Mouse (Mus musculus) heart, postnatal 36 days (tissue): ENCODE data around the gene B4galt3. TPM values are rescaled to one million over a fixed set of nuclear protein-coding genes. Genes with fewer than 3 reads are reported as not detected.
"Not testable (repeated sequence)": the region's sequence is repeated elsewhere in the genome, so short reads cannot be mapped to it uniquely, and the experiment has no call there.

Experiments used
- DNase-seq, 2 experiments: peaks; one replicate each; pipeline ENCODE4 v3.0.0; 2021 to 2022
- intact Hi-C: fragments of 180-260 bp; cut with DNase I; formaldehyde crosslinking; loops from one replicate; pipeline ENCODE4 v1.15.1; 2025
- total RNA-seq, 2 experiments: library from RNA; stranded (reverse); gene quantifications; 2 replicates each; pipeline ENCODE4 v1.2.3; 2021

Gene B4galt3
- total RNA-seq, 2 experiments from 2014 or later, result 14.5 to 19.7 TPM

DNA sequence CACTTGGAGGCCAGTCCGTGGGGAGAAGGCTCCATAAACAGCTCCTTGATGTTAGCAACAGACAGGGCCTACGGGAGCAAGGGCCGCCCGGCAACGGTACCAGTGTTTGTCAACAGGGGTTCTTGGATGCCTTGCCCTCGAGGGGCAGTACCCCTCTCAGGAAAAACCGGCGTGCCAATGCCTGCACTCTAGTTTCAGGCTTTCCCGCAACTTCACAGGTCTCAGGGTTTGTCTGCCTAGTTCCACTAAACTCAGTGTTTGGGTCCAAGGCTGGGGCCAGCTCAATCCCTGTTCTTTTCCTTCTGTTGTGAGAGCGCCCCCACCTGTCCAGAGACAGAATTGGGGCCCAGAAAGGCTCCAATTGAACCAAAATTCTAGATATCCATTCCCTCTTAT lies 11.4 kb downstream of the B4galt3 start:
- intact Hi-C loops, result loop anchor here (5.0 kb wide), 1 partner anchor 164 kb away; no protein-coding TSS in a partner anchor
- peak in 1 of 2 experiments; percentile 89 for DNase-seq

DNA sequence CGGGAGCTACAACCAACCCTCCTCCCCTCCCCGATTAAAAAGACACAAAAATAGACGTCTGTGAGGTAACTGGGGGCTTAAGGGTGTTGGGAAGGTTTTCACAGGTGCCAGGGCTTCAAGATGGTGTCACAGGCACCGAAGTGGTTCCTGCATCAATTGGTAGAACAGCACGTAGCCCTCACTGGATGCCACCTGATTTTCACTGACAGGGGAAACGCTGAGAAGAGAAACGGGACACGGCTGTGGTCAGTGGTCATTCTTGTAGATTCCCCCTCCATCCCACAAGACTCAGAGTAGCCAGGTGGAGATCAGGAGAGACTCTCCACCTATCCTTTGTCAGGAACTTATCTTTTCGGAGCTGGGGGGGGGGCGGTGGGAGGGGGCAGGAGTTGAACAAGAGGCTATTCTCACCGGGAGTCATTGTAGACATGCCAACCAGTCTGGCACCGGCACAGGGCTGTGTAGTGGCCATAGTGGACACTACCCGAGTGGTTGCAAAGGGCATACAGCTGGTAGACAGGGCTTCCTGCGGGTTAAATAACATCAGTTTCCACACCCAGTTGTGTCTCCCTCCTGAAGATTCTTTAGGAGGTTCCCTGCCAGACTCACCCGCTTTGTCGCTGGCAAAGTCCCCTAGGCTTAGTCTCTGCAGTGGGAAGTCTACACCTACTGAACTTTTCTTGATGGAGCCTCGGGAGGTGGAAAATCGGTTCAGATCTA lies 12.1 kb downstream of the B4galt3 start:
- intact Hi-C loops, result loop anchor here (5.0 kb wide), 1 partner anchor 165 kb away; no protein-coding TSS in a partner anchor
- DNase-seq, result peak in 1 of 2 experiments; percentile 8

DNA sequence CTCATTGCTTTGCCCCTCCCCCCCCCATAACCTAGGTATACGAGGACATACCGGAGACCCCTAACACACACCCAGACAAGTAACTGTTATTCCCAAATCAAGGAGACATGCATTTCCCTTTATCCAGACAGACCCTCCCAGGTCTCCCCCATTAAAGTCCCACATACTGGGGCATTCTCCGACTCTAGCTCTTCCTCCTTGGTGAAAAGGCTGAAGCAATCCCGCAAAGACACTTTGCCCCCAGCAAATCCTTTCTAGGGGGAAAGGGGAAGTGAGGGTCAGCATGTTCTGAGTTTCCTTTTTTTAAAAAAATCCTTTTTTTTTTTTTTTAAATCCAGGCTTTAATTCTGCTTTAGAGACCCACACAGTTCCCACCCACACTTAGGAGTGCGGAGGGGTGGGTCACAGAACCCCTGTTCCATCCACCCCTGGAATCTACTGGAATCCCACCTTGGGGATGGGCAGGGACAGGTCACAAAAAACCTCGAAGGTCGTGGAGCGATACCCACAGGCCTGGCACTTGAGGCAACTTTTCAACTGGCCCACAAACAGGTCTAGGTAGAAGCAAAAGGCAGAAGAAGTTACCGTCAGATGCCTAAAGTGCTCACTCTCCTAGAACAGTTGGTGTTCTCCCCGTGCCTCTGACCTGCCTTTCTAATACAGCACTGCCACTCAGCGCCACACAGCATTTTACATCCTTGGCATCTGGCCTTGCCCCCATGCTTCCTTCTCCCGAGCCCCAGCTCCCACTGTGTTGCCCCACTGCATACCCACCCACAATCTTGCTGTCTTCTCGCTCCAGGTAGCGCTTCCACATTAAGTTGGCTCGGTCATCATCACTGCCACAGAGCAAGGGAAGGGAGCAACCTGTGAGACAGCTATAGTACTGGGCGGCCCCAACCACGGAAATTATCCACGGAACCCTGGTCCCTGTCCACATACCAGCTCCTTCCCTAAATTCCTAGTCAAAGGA lies 13.3 kb downstream of the B4galt3 start:
- DNase-seq, result peak in 1 of 2 experiments; percentile 2
- intact Hi-C loops, result loop anchor here (5.0 kb wide), 1 partner anchor 166 kb away; no protein-coding TSS in a partner anchor

DNA sequence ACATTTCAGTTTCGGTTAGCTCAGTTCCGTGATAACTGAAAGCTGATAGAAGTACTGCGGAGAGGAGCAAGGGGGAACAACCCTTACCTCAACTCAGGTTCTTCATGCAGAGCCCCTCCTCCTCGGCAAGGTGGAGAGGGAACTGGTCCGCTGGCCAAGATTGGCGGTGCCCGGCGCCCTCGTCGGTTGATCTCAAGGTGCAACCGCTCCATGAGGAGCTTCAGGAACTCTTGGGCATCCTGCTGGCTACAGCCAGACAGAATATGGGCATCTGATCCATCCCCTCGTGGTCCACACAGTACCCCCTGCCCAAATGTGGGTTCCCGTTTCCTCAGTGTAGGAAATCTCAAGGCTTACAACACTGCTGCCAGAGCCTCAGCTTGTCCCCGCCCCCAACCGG lies 14.4 kb downstream of the B4galt3 start:
- intact Hi-C loops, result loop anchor here (5.0 kb wide), 1 partner anchor 167 kb away; no protein-coding TSS in a partner anchor
- DNase-seq, result peak in 1 of 2 experiments; percentile 2

DNA sequence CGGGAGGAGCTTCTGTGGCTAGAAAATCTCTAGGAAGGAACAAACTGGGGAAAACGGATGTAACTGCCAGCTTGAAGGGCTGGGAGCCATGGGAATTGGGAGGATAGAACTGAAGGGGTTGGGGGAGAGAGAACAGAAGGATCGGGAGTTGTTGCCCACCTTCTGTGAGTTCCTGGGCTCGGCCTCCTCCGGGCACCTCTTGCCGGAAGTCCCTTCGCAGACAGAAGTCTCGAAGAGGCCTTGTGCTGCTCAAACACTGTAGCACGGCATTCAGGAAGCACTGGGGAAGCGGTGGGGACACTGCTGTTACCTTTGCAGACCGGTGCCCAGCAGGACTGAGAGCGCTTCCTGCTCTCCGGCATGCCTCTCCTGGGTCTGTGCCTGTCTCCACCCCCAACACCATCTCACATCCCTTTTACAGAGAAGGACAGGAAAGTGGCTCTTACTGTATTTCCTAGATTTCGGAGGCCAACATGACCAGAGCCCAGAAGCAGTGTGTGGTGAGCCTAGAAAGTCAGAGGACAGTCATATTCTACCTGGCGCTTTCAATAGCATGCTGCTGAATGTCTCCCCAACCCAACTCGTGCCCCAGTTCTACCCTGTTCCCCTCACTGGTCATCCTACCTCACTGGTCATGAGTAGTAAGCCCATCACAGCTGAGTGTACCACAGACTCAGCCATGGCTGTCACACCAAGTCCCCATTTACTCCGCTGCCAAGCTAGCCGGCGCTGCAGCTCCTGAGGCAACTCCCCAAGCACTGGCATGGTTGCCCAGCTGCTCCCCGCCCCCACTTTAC lies 15.2 kb downstream of the B4galt3 start:
- intact Hi-C loops, result no loop called here
- no peak for DNase-seq

DNA sequence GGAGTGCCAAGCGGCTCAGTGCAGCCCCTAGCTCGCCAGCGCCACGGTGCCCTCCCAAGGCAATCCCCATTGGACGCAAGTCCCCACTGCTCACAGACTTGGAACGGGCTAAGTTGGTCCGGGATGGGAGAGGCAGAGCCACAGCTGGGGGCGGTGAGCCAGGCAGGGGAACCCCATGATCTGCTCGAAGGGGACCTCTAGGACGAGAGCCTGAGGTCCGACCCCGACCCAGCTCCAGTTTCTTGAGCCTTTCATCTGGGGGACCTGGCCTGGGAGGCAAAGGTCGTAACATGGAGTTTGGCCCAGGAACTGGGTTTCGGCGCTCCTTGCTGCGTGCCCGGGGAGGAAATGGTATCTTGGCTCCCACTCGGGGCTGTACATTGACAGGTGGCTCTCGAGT lies 16.4 kb downstream of the B4galt3 start:
- intact Hi-C loops, result loop anchor here (2.0 kb wide), 1 partner anchor 64 kb away; the partner anchor contains the start of gene Tomm40l
- no peak for DNase-seq

DNA sequence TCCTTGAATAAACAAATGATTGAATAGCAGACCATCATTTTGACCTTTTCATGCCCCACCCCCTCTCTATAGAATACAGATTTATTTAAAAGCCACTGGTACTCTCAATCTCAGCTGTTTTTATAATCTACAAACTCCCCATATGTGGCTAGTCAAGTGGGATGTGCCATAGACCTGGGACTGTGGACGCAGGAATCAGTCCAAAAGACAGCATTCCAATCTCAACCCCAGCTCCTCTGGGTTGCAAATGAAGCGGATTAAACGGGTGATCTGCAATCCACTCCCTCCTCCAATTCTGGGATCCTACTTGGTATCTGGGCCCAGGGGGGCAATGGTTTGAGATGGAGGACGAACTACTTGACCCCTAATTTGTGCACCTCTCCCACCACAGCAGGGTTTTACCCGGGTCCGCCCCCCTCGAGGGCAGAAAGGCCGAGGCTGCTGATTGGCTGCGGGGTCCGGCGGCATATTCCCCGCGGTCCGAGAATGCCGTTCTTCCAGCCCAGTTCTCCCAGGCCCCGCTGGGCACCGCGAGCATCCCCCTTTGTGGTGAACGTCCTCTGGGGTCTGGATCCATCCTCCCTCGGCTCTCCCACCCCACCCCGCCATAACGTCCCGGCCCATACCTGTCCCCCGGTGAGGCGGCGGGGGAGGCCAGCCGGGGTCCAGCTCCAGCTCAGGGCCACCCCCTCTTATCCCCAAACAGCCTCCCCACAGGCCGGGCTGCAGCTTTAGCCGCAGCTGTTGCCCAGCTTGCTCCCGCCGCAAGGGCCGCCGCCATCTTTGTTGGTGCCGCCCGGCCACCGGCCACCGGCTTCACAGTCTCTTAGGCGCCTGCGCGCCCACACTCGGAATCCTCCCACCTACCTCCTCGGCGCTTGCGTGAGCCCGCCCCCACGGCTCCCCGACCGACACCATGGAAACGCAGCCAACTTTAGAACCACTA lies 17.3 kb downstream of the B4galt3 start, which contains the start of gene Usp21:
Gene Usp21 (minus strand): TSS at position 856 of the 946 bp plus-strand sequence.
- intact Hi-C loops, result loop anchor here (2.0 kb wide), 1 partner anchor 65 kb away; the partner anchor contains the start of gene Tomm40l
- DNase-seq, result peak; percentile 91

DNA sequence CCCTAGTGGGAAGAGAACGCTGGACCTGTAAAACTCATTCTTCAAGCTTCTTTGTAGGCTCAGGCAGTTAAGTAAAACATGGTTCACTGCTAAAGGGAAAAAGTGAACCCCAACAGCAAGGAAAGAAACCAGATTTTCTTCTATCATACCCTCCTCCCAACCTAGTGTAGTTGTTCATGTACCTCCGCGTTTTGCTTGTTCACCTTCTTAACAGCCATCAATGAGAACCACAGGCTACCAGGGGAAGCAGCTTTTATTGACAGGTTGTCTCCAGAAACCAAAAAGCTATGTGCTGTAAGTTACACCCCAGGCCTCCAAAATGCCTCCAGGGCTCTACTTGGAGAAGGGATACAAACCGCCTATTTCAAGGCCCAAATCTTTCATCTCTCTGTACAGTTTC lies 18.2 kb downstream of the B4galt3 start:
- DNase-seq, result no peak
- intact Hi-C loops, result no loop called here

DNA sequence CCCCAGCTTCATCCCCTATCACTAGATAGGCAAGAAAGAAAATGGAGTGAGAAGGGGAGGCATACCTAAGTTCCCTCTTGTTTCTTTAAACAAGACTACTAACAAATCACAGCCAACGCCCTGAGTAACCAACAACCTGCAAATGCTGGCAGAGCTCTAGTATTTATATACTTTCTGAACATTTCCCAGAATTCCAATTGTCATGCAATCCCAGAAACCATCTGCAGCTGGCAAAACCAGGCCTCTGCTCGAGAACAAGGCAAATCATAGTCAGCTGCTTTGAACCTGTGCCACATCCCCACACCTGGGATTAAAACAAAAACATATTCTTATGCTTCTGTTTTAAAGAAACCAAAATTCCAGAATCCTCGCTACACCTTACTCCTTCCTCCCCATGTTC lies 23.2 kb downstream of the B4galt3 start:
- intact Hi-C loops, result loop anchor here (5.0 kb wide), 1 partner anchor 119 kb away; the partner anchor contains the start of gene Usf1
- no peak for DNase-seq

DNA sequence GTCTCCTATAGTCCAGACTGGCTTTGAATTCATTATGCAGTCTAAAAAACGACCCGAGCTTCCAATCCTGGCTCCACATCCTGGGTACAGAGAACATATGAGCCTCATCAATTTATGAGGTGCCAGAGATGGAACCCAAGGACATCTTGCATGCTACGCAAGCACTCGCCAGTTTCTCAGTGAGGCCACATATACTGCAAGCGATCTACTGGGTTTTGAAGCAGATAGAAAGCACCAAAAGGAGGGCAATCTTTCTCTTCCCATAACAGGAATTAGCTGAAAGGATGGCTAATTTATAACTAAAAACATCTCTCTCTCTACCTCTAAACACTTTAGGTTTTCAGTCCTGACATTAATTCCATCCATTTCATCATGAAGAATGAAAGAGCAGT lies 23.8 kb downstream of the B4galt3 start:
- intact Hi-C loops, result loop anchor here (1.0 to 5.0 kb wide), 2 partner anchors 34 to 118 kb away; partner anchors contain the start of gene Usf1
- no peak for DNase-seq

DNA sequence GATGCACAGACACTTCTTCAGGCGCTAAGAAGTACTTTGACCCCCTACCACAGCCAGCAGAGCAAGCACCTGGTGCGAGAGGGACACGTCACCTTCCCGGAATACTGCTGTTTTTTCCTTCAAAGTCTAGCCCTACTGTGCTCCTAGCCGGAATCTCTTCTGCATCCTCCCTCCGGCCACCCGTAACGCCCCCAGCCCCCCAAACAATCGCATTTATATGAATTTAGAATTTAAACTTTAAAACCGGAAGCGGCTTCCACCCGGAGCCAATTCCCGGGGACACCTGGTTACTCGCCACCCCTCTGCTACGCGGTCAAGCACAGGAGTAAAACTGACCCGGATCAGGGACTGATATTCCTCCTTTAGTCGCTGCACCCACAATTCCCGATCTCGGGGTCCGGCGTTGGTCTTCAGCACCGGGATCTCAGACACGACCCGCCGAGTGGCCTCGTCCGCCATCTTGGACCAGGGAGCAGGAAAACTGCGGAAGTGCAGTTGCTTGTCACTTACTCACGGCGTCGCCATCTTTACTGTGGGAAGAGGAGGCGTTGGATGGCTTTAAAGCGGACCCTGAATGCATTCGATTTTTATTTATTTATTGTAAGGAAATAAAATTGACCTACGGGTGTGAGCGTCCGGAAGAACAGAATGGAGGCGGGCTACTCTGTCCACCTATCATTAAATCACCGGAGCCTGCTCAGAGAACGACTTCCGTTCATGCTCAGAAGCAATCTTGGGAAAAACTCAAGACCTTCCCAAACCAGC lies 24.4 kb downstream of the B4galt3 start, which contains the start of gene Ufc1:
Gene Ufc1 (minus strand): TSS at position 727 of the 765 bp plus-strand sequence.
- intact Hi-C loops, result loop anchor here (1.0 to 5.0 kb wide), 2 partner anchors 34 to 118 kb away; partner anchors contain the start of gene Usf1
- DNase-seq, result peak; percentile 82 to 91

DNA sequence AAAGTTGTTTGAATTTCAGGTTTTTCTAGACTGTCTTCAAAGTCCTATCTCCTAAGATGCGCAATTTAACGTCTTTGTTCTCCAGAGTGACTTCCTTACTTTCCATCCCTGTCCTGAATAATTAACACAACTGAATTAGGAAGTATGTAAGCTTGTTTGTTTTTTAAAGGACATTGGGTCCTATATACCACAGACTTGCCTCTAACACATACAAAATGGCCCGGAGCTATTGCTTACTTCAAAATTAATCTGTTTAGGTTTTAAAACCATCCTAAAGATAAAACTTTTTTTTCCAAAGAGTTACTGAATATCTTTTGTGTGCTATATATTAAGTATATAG lies 24.9 kb downstream of the B4galt3 start:
- intact Hi-C loops, result no loop called here
- DNase-seq, result no peak

DNA sequence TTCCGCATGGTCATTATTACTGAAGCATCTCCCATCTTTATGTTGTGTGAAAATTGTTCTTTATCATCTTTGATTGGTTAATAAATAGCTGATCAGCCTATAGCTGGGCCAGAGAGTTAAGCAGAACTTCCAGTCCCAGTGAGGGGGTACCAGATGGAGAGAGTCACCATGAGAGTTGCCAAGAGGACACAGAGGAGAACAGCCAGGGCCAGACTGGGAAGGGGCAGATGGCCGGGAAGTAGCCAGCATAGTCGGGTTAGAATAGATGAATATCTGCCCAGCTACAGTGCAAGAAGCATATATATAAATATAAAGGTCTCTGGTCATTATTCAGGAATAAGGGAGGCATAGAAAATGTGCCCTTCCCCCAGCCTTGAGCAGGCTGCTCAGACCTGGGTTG lies 28.1 kb downstream of the B4galt3 start:
- no peak for DNase-seq
- intact Hi-C loops, result no loop called here

DNA sequence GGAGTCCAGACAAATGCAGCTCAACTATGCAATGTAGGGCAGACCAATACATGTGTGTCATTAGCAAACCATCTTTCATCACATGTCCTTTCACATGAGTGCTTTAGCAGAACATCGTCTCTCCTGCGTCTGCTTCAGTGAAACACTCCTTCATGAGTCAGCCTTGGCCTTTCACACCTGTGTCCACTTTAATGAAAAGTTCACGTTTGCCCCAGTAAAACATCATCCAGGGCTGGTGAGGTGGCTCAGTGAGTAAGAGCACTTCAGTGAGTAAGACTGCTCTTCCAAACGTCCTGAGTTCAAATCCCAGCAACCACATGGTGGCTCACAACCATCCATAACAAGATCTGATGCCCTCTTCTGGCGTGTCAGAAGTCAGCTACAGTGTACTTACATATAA lies 36.0 kb downstream of the B4galt3 start:
- intact Hi-C loops, DNase-seq: not testable (repeated sequence)

DNA sequence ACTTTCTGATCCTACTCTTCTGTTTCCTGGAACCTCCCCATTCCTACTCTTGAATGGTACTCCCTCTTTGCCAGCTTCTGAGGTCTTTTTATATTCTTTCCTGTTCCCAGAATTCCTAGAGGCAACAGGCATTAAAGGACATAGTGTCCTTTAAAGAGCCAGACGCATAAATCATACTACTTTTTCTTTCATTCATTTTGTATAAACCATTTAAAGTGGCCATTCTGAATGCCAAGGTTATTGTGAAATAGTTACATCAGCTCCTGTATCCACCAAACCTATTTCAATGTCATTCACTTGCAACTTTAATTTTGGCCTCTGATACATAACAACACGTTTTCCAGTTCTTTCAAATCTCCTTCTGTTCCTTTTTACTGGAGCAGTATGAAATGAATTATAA lies 39.2 kb downstream of the B4galt3 start:
- DNase-seq, result no peak
- intact Hi-C loops, result no loop called here

DNA sequence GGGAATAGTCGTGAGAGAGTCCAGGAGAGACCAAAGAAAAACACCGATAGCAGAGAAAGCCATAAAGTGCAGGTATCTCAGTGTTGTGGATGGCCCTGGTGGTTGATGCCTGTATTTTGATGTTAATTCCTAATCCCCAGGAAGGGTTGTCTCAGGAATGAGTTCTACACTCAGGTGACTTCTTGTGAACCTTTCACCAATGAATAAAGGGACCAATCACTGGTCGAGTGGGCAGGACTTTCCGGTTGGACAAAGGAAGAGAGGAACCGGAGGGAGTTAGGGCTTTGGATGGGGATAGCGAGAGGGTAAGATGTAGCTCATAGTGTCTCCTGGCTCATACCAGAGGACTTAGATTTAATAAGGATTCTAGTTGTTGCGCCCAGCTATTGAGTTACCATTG lies 49.6 kb downstream of the B4galt3 start:
- intact Hi-C loops, result loop anchor here (5.0 kb wide), 2 partner anchors 158 to 248 kb away; no protein-coding TSS in a partner anchor
- no peak for DNase-seq

DNA sequence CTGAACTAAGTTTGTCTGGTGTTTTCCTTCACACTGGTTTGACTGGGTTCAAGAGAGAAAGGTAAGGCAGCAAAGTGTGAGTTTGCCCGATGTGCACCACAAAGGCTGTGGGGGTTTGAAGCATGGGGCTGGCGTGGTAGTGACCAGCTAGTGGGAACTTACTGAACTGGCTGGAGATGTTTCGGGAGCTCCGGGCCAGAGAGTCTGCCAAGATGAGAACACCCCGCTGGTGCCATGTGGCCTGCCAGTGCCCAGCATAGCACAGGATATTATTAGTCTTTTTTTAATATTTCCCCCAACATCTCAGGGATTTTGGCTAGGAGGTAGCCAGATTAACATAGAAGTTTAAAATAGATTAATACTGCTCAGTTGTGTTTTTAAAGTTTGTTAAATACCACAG lies 50.0 kb downstream of the B4galt3 start:
- no peak for DNase-seq
- intact Hi-C loops, result loop anchor here (5.0 kb wide), 2 partner anchors 157 to 247 kb away; no protein-coding TSS in a partner anchor

DNA sequence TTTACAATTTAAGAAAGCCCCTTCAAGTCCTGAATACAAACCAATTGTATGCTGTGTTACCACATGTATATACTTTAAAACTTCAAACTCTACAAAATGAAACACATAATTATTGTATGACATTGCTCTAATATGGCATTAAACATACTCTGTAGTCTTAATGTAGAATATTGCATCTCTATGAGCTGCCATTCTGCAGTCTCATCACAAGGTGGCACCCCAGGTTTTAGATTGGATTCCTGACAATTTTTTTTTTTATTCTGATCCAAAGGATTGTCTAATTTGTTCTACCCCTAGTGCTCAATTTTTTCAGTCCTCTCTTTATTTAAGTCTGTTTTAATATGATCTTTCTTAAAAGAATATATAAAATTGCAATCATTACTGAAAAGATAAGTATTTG lies 51.3 kb downstream of the B4galt3 start:
- intact Hi-C loops, result loop anchor here (5.0 kb wide), 2 partner anchors 156 to 246 kb away; no protein-coding TSS in a partner anchor
- DNase-seq, result no peak
